Mouse (Mus musculus) CH12F3 (cell line): ENCODE measurements around the gene Aipl1.
"Not testable (repeated sequence)": the region's sequence is repeated elsewhere in the genome, so short reads cannot be mapped to it uniquely, and the experiment has no call there.

ENCODE experiments used
- in situ Hi-C: fragments of 300-500 bp; cut with MboI; formaldehyde crosslinking; loops from 2 replicates; pipeline ENCODE4 v1.14.3; 2020; ENCODE audit warnings: low sequenced_read_pairs

Aipl1 gene

DNA sequence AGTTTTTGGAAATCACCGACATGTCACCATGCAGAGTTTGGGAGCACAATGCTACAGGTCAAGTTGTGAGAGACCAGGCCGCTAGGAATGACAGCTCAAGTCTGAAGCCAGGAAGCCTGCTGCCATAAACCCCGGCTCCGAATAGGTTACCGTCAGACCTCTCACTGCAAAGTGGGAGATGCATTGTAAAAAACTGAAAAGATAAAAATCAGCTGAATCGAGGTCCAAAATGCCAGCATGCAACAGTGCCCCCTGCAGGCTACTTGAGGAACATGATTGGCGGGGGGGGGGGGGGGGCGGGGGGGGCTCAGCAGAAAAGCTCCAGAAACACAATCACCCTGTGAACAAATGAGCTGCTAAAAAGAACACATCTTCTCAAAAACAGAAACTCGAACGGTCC lies 13.7 kb downstream of the Aipl1 start:
- in situ Hi-C loops: no loop called here

- in situ Hi-C loops: no loop called here
Measured at GRCm38 (mm10) chr11:72022827-72023226, 14.5 kb downstream of the Aipl1 start.

DNA sequence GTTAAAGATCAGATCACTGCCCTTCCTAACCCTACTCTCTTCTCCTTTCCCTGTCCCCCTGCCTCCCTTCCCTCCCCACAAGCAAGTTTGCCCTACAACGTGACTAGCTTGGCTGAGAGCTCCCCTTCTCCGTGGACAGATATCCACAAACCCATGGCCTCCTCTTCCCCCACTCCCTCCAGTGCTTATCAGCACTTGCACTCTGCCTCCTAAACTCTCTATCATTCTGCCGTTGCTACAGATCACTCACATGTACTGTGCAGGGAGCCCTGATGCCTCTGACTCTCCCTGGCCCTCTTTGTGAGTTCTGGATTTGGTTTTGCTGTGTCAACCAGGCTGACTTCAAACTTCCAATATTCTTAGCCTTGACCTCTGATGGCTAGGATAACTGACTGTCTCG lies 16.3 kb downstream of the Aipl1 start:
- in situ Hi-C loops: no loop called here

GRCm38 (mm10) chr11:72017253-72017601 lies 20.1 kb downstream of the Aipl1 start:
- in situ Hi-C loops: no loop called here

- in situ Hi-C loops: no loop called here
Measured at GRCm38 (mm10) chr11:72016518-72017252, 20.6 kb downstream of the Aipl1 start.

- in situ Hi-C loops: no loop called here
Measured at GRCm38 (mm10) chr11:72014674-72015073, 22.6 kb downstream of the Aipl1 start.

- in situ Hi-C loops: no loop called here
Measured at GRCm38 (mm10) chr11:72011955-72012354, 25.4 kb downstream of the Aipl1 start.

DNA sequence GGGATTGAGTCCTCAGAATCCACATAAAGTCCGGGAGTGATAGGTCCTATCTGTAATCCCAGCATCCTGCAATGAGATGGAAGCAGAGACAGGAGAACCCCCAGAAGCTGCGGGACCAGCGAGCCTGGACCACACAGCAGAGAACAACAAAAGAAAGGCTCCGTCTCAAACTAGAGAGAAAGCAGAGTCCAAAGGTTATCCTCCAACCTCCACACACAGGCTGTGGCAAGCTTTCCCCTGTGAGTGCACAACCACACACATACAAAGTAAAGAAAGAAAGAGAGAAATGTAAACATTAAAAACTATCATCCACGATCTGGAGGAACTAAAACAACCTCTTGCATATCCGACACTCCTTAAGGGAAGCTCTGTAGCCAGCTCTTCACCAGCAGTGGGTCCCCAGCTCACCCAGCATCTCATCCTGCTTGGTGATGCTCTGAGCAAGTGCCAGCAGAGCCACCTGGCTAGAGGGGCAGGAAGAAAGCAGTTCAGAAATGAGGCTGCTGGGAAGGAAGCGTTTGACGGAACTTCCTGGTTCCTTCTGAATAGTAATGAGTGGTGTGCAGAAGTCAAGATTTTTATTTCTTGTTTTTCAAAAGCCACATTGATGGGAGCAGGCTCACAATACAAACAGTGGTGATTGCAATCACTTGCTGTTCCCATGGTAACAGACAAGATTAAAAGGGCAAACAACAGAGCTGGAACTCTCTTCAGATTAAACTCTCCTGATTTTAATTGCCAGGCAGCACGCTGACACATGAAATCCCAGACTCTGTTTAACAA lies 26.2 kb downstream of the Aipl1 start:
- in situ Hi-C loops: no loop called here

- in situ Hi-C loops: no loop called here
Measured at GRCm38 (mm10) chr11:72010367-72010766, 26.9 kb downstream of the Aipl1 start.

- in situ Hi-C loops: no loop called here
Measured at GRCm38 (mm10) chr11:72005547-72005946, 31.8 kb downstream of the Aipl1 start.

GRCm38 (mm10) chr11:72003171-72003570 lies 34.1 kb downstream of the Aipl1 start:
- in situ Hi-C loops: no loop called here

- in situ Hi-C loops: no loop called here
Measured at GRCm38 (mm10) chr11:72002138-72002853, 35.0 kb downstream of the Aipl1 start.

DNA sequence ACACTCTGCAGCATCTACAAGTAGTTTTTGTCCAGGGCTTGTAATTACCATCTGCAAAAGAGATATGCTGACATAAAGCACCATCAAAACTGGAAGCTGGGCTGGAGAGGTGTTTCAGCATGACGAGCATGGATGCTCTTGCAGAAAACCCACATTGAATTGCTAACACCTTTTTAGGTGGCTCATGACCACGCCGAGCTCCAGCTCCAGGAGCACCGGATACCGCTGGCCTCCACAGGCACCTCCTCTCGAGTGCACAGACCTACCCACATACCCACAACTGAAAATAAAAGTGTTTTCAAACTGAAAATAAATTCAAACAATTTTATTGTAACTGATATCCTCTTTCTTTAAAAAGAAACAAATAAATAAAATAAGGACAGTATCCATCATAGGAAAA lies 37.1 kb downstream of the Aipl1 start:
- in situ Hi-C loops: no loop called here

DNA sequence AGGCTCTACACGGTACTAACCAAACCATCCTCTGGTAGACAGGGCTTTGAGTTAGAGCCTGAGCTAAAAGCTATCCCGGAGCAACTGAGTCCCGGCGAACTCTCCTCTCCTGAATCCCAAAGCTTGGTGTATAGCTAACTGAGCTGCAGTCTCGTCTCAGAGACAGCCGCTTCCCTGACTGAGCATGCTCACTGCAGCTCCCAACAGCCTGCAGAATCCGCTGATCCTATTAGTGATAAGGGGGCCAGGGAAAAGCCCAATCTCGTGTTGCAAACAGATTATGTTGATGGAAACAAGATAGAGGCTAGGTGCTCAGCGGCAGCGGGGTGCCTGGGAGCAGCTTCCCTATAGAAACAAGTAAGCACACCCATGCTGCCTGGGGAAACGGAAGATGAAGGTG lies 40.5 kb downstream of the Aipl1 start:
- in situ Hi-C loops: no loop called here

GRCm38 (mm10) chr11:71995968-71996511 lies 41.3 kb downstream of the Aipl1 start:
- in situ Hi-C loops: no loop called here

GRCm38 (mm10) chr11:71992438-71992837 lies 44.9 kb downstream of the Aipl1 start:
- in situ Hi-C loops: no loop called here

- in situ Hi-C loops: no loop called here
Measured at GRCm38 (mm10) chr11:71991541-71991940, 45.8 kb downstream of the Aipl1 start.

- in situ Hi-C loops: not testable (repeated sequence)
Measured at GRCm38 (mm10) chr11:71989407-71989806, 47.9 kb downstream of the Aipl1 start.

- in situ Hi-C loops: no loop called here
Measured at GRCm38 (mm10) chr11:71987159-71988150, 49.9 kb downstream of the Aipl1 start.

GRCm38 (mm10) chr11:71985783-71986182 lies 51.5 kb downstream of the Aipl1 start:
- in situ Hi-C loops: no loop called here
